Mouse (Mus musculus) liver, embryonic 14.5 days (tissue): ENCODE data around the gene Spen.

Experiments
- CTCF ChIP-seq: IDR thresholded peaks from 2 replicates; pipeline ENCODE4 v1.5.1; 2016; ENCODE audit warnings: antibody characterized with exemption, low read depth, control low read depth
- EP300 ChIP-seq: IDR thresholded peaks from 2 replicates; pipeline ENCODE4 v1.6.1; 2016; ENCODE audit warnings: antibody characterized with exemption, low read depth

DNA sequence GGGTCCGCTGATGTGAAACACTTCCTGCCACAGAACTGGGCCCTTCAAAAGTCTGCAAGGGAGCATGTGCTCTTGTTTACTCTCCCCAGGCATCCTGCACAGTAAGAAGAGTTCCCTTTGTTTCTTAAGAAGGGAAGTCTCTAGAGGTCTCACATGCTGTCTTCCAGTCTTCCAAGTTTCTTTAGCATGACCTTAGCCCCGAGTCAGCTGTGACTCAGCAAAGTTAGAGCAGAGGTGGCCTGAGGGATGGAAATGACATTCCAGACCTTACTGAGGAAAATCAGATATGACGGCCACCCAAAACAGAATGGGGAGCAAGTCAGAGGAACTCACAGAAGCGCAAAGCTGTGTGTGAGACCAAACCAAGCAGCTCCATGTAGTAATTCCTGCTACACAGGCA lies 37.8 kb downstream of the Spen start:
- no peak for TF ChIP-seq CTCF
- TF ChIP-seq EP300, result no peak
